Mouse (Mus musculus) testis, adult 2 months (tissue): Measurements from ENCODE around the gene Hoxb7. TPM values are rescaled to one million over a fixed set of nuclear protein-coding genes. Genes with fewer than 3 reads are reported as not detected.

Experiments
- H3K27ac ChIP-seq: fragments of 200-500 bp; 2 replicates; pipeline ENCODE4 v1.5.1; 2012; ENCODE audit warnings: low read depth, low read length; ENCODE audit not compliant: control insufficient read depth, insufficient read depth
- H3K27me3 ChIP-seq: fragments of 200-500 bp; 2 replicates; pipeline ENCODE4 v1.6.1; 2012; ENCODE audit warnings: mild to moderate bottlenecking, low read length, moderate library complexity; ENCODE audit not compliant: control insufficient read depth, insufficient read depth
- H3K36me3 ChIP-seq: fragments of 200-500 bp; 2 replicates; pipeline ENCODE4 v1.6.1; 2012; ENCODE audit warnings: mild to moderate bottlenecking, low read length; ENCODE audit not compliant: control insufficient read depth, insufficient read depth
- H3K4me1 ChIP-seq: fragments of 200-500 bp; 2 replicates; pipeline ENCODE4 v1.6.1; 2012; ENCODE audit warnings: low read length; ENCODE audit not compliant: control insufficient read depth, insufficient read depth
- H3K4me3 ChIP-seq: fragments of 200-500 bp; 2 replicates; pipeline ENCODE4 v1.5.1; 2012; ENCODE audit warnings: low read depth, mild to moderate bottlenecking, low read length, moderate library complexity, mixed read lengths; ENCODE audit not compliant: control insufficient read depth
- CTCF ChIP-seq: fragments of 200-500 bp; IDR thresholded peaks from 2 replicates; pipeline ENCODE4 v1.5.1; 2012; ENCODE audit warnings: low read depth, mild to moderate bottlenecking, inconsistent platforms, low read length, moderate library complexity; ENCODE audit not compliant: control insufficient read depth, insufficient read depth, insufficient replicate concordance
- POLR2A ChIP-seq: fragments of 200-500 bp; IDR thresholded peaks from 2 replicates; pipeline ENCODE4 v1.6.1; 2012; ENCODE audit warnings: low read depth, mild to moderate bottlenecking, inconsistent platforms, low read length, moderate library complexity; ENCODE audit not compliant: control insufficient read depth
- polyA plus RNA-seq: library from polyadenylated mRNA; depleted of rRNA; stranded (reverse); fragments of >200 nt; gene quantifications from 2 replicates; pipeline ENCODE4 v1.2.3, GENCODE M21; 2012

Gene Hoxb7
- polyA plus RNA-seq, 1 experiment: not detected

GRCm38 (mm10) chr11:96278773-96279172 lies 7.7 kb upstream of the Hoxb7 start:
- Histone ChIP-seq H3K27ac (no peak overlapping the region), H3K27me3 (peaks cover 17% of the 10 kb centered on the region), H3K36me3 (no peaks in the 10 kb centered on the region), H3K4me3 (no peak overlapping the region), H3K4me1 (peaks cover 5% of the 10 kb centered on the region)
- TF ChIP-seq POLR2A (no peak), CTCF (peak; percentile 70; the same call in 1 of the 2 replicates)

GRCm38 (mm10) chr11:96279421-96280233 lies 6.8 kb upstream of the Hoxb7 start:
- no peak overlapping the region for H3K27ac ChIP-seq
- H3K36me3 ChIP-seq: no peaks in the 10 kb centered on the region
- peaks cover 24% of the 10 kb centered on the region for H3K27me3 ChIP-seq
- H3K4me1 ChIP-seq: peaks cover 7% of the 10 kb centered on the region
- no peak overlapping the region for H3K4me3 ChIP-seq
- TF ChIP-seq CTCF (no peak), POLR2A (no peak)

GRCm38 (mm10) chr11:96280399-96281378 lies 5.7 kb upstream of the Hoxb7 start:
- TF ChIP-seq CTCF (no peak), POLR2A (no peak)
- Histone ChIP-seq H3K27ac (no peak overlapping the region), H3K4me3 (no peak overlapping the region), H3K36me3 (no peaks in the 10 kb centered on the region), H3K4me1 (peaks cover 8% of the 10 kb centered on the region), H3K27me3 (peaks cover 24% of the 10 kb centered on the region)

- TF ChIP-seq POLR2A (no peak), CTCF (no peak)
- H3K4me1 ChIP-seq: peaks cover 9% of the 10 kb centered on the region
- H3K36me3 ChIP-seq: no peaks in the 10 kb centered on the region
- no peak overlapping the region for H3K4me3 ChIP-seq
- H3K27me3 ChIP-seq: peaks cover 24% of the 10 kb centered on the region
- no peak overlapping the region for H3K27ac ChIP-seq
Measured at GRCm38 (mm10) chr11:96281396-96281795, 5.0 kb upstream of the Hoxb7 start.

GRCm38 (mm10) chr11:96281855-96282570 lies 4.4 kb upstream of the Hoxb7 start, which contains the start of gene Hoxb8:
TSS of gene Hoxb8 (plus strand) at chr11:96281905.
- Histone ChIP-seq H3K36me3 (no peaks in the 10 kb centered on the region), H3K4me1 (peaks cover 12% of the 10 kb centered on the region), H3K27me3 (peaks cover 24% of the 10 kb centered on the region), H3K27ac (no peak within 1 kb of the TSS), H3K4me3 (no peak within 1 kb of the TSS)
- TF ChIP-seq POLR2A: no peak
- TF ChIP-seq CTCF: no peak

- no peak overlapping the region; the same call in 1 of the 2 replicates for H3K4me3 ChIP-seq
- TF ChIP-seq POLR2A (no peak), CTCF (no peak)
- no peaks in the 10 kb centered on the region for H3K36me3 ChIP-seq
- no peak overlapping the region for H3K27ac ChIP-seq
- peaks cover 10% of the 10 kb centered on the region for H3K4me1 ChIP-seq
- peaks cover 24% of the 10 kb centered on the region for H3K27me3 ChIP-seq
Measured at GRCm38 (mm10) chr11:96282795-96283430, 3.5 kb upstream of the Hoxb7 start.
